Mouse (Mus musculus) stomach, embryonic 14.5 days (tissue): ENCODE measurements around the gene Kcnd3. TPM values are rescaled to one million over a fixed set of nuclear protein-coding genes. Genes with fewer than 3 reads are reported as not detected.
"Not testable (repeated sequence)": the region's sequence is repeated elsewhere in the genome, so short reads cannot be mapped to it uniquely, and the experiment has no call there.

ENCODE experiments used
- ATAC-seq: fragments of 200-750 bp; cut with Nextera tagmentation; 2 replicates; pipeline ENCODE4 v1.8.0; 2017; ENCODE audit warnings: low read depth, moderate TSS enrichment; ENCODE audit not compliant: insufficient number of reproducible peaks, insufficient read depth, low FRiP score
- H3K27ac ChIP-seq: fragments of 300-500 bp; sonication (generic); 2 replicates; pipeline ENCODE4 v1.5.1; 2014; ENCODE audit warnings: mild to moderate bottlenecking, low read length, moderate library complexity, mixed read lengths
- H3K27me3 ChIP-seq: fragments of 300-500 bp; sonication (generic); 2 replicates; pipeline ENCODE4 v1.6.1; 2014; ENCODE audit warnings: low read length, control low read depth, mixed read lengths; ENCODE audit not compliant: control insufficient read depth, insufficient read depth
- H3K36me3 ChIP-seq: fragments of 300-500 bp; sonication (generic); 2 replicates; pipeline ENCODE4 v1.6.1; 2014; ENCODE audit warnings: mild to moderate bottlenecking, control low read depth, low read length, moderate library complexity, mixed read lengths; ENCODE audit not compliant: control insufficient read depth, insufficient read depth
- H3K4me1 ChIP-seq: fragments of 300-500 bp; sonication (generic); 2 replicates; pipeline ENCODE4 v1.6.1; 2014; ENCODE audit warnings: low read length, control low read depth, mixed read lengths; ENCODE audit not compliant: control insufficient read depth, insufficient read depth
- H3K4me2 ChIP-seq: fragments of 300-500 bp; sonication (generic); replicated peaks from 2 replicates; pipeline ENCODE4 v1.6.1; 2014; ENCODE audit warnings: low read depth, low read length, control low read depth
- H3K4me3 ChIP-seq: fragments of 300-500 bp; sonication (generic); 2 replicates; pipeline ENCODE4 v1.5.1; 2014; ENCODE audit warnings: low read depth, low read length, control low read depth
- H3K9ac ChIP-seq: fragments of 300-500 bp; sonication (generic); replicated peaks from 2 replicates; pipeline ENCODE4 v1.6.1; 2014; ENCODE audit warnings: low read depth, mild to moderate bottlenecking, control low read depth, low read length, moderate library complexity, mixed read lengths
- H3K9me3 ChIP-seq: fragments of 300-500 bp; sonication (generic); 2 replicates; pipeline ENCODE4 v1.6.1; 2016; ENCODE audit warnings: low read depth, low read length, control low read depth; ENCODE audit not compliant: control insufficient read depth
- WGBS: fragments of 180-500 bp; shearing (Covaris S2); extraction: QIAGEN DNeasy Blood & Tissue Kit; methylation state at CpG from one replicate; pipeline ENCODE4 v1.1.7; 2014; 5-methylcytosine and 5-hydroxymethylcytosine counted together
- polyA plus RNA-seq: library from polyadenylated mRNA; unstranded; fragments of >200 nt; fragmentation: Nextera tagmentation; extraction: Ambion mirVana; gene quantifications from 2 replicates; pipeline ENCODE4 v1.2.1, GENCODE M21; 2014

The Kcnd3 gene
- polyA plus RNA-seq, 1 experiment from 2014 or later, result 14.4 TPM

- H3K4me2 ChIP-seq, result no peak overlapping the region
- H3K4me1 ChIP-seq, result no peaks in the 10 kb centered on the region
- no peaks in the 10 kb centered on the region for H3K36me3 ChIP-seq
- 72% methylated on average over 14 of the region's 14 CpGs for whole genome bisulfite sequencing
- no peaks in the 10 kb centered on the region for H3K9me3 ChIP-seq
- ATAC-seq, result no peak
- no peak overlapping the region for H3K4me3 ChIP-seq
- H3K9ac ChIP-seq, result no peak overlapping the region
- no peak overlapping the region for H3K27ac ChIP-seq
- no peaks in the 10 kb centered on the region for H3K27me3 ChIP-seq
Measured at GRCm38 (mm10) chr3:105693327-105694080, 241.4 kb downstream of the Kcnd3 start.

- no peak overlapping the region for H3K9ac ChIP-seq
- 31% methylated on average over 20 of the region's 20 CpGs for WGBS
- peak overlapping the region; percentile 62; the same call in 1 of the 2 replicates for H3K27ac ChIP-seq
- no peaks in the 10 kb centered on the region for H3K36me3 ChIP-seq
- H3K4me2 ChIP-seq, result no peak overlapping the region
- no peaks in the 10 kb centered on the region for H3K4me1 ChIP-seq
- no peaks in the 10 kb centered on the region for H3K9me3 ChIP-seq
- peak; percentile 30; the same call in 1 of the 2 replicates for ATAC-seq
- H3K27me3 ChIP-seq, result no peaks in the 10 kb centered on the region
- H3K4me3 ChIP-seq, result no peak overlapping the region
Measured at GRCm38 (mm10) chr3:105695476-105696386, 243.6 kb downstream of the Kcnd3 start.

- no peak overlapping the region for H3K4me2 ChIP-seq
- H3K27ac ChIP-seq, result peak overlapping the region; percentile 62; the same call in 1 of the 2 replicates
- ATAC-seq, result no peak
- H3K9ac ChIP-seq, result no peak overlapping the region
- no peaks in the 10 kb centered on the region for H3K9me3 ChIP-seq
- no peak overlapping the region for H3K4me3 ChIP-seq
- WGBS, result 68% methylated on average over 17 of the region's 17 CpGs
- no peaks in the 10 kb centered on the region for H3K4me1 ChIP-seq
- H3K36me3 ChIP-seq, result no peaks in the 10 kb centered on the region
- H3K27me3 ChIP-seq, result no peaks in the 10 kb centered on the region
Measured at GRCm38 (mm10) chr3:105696387-105697147, 244.4 kb downstream of the Kcnd3 start.

- Histone ChIP-seq H3K27ac (no peak overlapping the region), H3K27me3 (no peaks in the 10 kb centered on the region), H3K4me3 (no peak overlapping the region), H3K9me3 (no peaks in the 10 kb centered on the region), H3K4me1 (no peaks in the 10 kb centered on the region), H3K36me3 (no peaks in the 10 kb centered on the region), H3K4me2 (no peak overlapping the region), H3K9ac (no peak overlapping the region)
- no peak for ATAC-seq
- WGBS, result 76% methylated on average over 5 of the region's 5 CpGs
Measured at GRCm38 (mm10) chr3:105697148-105697441, 245.0 kb downstream of the Kcnd3 start.

- no peak for ATAC-seq
- WGBS, result 58% methylated on average over 1 of the region's 1 CpGs
- Histone ChIP-seq H3K36me3 (no peaks in the 10 kb centered on the region), H3K4me2 (no peak overlapping the region), H3K4me3 (no peak overlapping the region), H3K27ac (no peak overlapping the region), H3K4me1 (no peaks in the 10 kb centered on the region), H3K9ac (no peak overlapping the region), H3K27me3 (no peaks in the 10 kb centered on the region), H3K9me3 (no peaks in the 10 kb centered on the region)
Measured at GRCm38 (mm10) chr3:105698311-105698710, 246.2 kb downstream of the Kcnd3 start.

- no peak overlapping the region for H3K4me2 ChIP-seq
- no peaks in the 10 kb centered on the region for H3K4me1 ChIP-seq
- H3K4me3 ChIP-seq, result no peak overlapping the region
- no peak overlapping the region for H3K27ac ChIP-seq
- H3K36me3 ChIP-seq, result no peaks in the 10 kb centered on the region
- H3K9me3 ChIP-seq, result no peaks in the 10 kb centered on the region
- 27% methylated on average over 3 of the region's 3 CpGs for WGBS
- H3K27me3 ChIP-seq, result no peaks in the 10 kb centered on the region
- ATAC-seq, result peak; percentile 53; the same call in 1 of the 2 replicates
- no peak overlapping the region for H3K9ac ChIP-seq
Measured at GRCm38 (mm10) chr3:105699241-105699933, 247.3 kb downstream of the Kcnd3 start.

GRCm38 (mm10) chr3:105700786-105701185 is 248.7 kb downstream of the Kcnd3 start:
- ATAC-seq, H3K36me3 ChIP-seq, H3K27ac ChIP-seq, H3K9ac ChIP-seq, H3K9me3 ChIP-seq, H3K4me2 ChIP-seq, H3K4me1 ChIP-seq, H3K4me3 ChIP-seq, H3K27me3 ChIP-seq: not testable (repeated sequence)
- 44% methylated on average over 1 of the region's 1 CpGs for WGBS

GRCm38 (mm10) chr3:105701399-105701798 is 249.3 kb downstream of the Kcnd3 start:
- Histone ChIP-seq H3K27me3 (no peaks in the 10 kb centered on the region), H3K9ac (no peak overlapping the region), H3K9me3 (no peaks in the 10 kb centered on the region), H3K4me3 (no peak overlapping the region), H3K4me1 (0 out of 2 replicates have a peak, but pooled peaks cover 3% of the 10 kb centered on the region), H3K36me3 (no peaks in the 10 kb centered on the region), H3K27ac (no peak overlapping the region), H3K4me2 (no peak overlapping the region)
- ATAC-seq, result no peak
- 39% methylated on average over 5 of the region's 5 CpGs for WGBS
